Mouse (Mus musculus): ENCODE measurements around the gene Rffl. TPM values are rescaled to one million over a fixed set of nuclear protein-coding genes. Genes with fewer than 3 reads are reported as not detected.

Gene Rffl
- polyA plus RNA-seq, 1 experiment from 2014 or later = 9.7 TPM

- WGBS = 54% methylated on average over 8 of the region's 8 CpGs
- Histone ChIP-seq H3K27me3 (replicated peaks; ENCODE audit: control insufficient read depth, insufficient read depth, low read length) (no peaks in the 10 kb centered on the region), H3K27ac (replicated peaks; ENCODE audit: low read depth, low read length) (no peak overlapping the region), H3K9ac (ENCODE audit: low read depth, low read length) (no peak overlapping the region), H3K4me1 (ENCODE audit: control insufficient read depth, insufficient read depth, low read length) (0 out of 2 replicates have a peak, but pooled peaks cover 5% of the 10 kb centered on the region), H3K9me3 (ENCODE audit: control insufficient read depth, low read length) (no peaks in the 10 kb centered on the region), H3K4me2 (ENCODE audit: low read depth, low read length) (no peak overlapping the region), H3K36me3 (ENCODE audit: control insufficient read depth, insufficient read depth, low read length) (peaks cover 69% of the 10 kb centered on the region), H3K4me3 (ENCODE audit: low read depth, low read length) (no peak overlapping the region)
- ATAC-seq (ENCODE audit: low read depth) (no peak), DNase-seq (ENCODE audit: low spot score) (no peak)
Observed at GRCm38 (mm10) chr11:82904952-82905351, 33.9 kb upstream of the Rffl start.

- Histone ChIP-seq H3K4me2 (ENCODE audit: low read depth, low read length) (no peak overlapping the region), H3K9ac (ENCODE audit: low read depth, low read length) (no peak overlapping the region), H3K36me3 (ENCODE audit: control insufficient read depth, insufficient read depth, low read length) (peaks cover 76% of the 10 kb centered on the region), H3K4me1 (ENCODE audit: control insufficient read depth, insufficient read depth, low read length) (no peaks in the 10 kb centered on the region), H3K27me3 (replicated peaks; ENCODE audit: control insufficient read depth, insufficient read depth, low read length) (no peaks in the 10 kb centered on the region), H3K4me3 (ENCODE audit: low read depth, low read length) (no peak overlapping the region), H3K9me3 (ENCODE audit: control insufficient read depth, low read length) (no peaks in the 10 kb centered on the region), H3K27ac (replicated peaks; ENCODE audit: low read depth, low read length) (no peak overlapping the region)
- peak; percentile 11 for DNase-seq (ENCODE audit: low spot score)
- no peak for ATAC-seq (ENCODE audit: low read depth)
- WGBS = 89% methylated on average over 20 of the region's 20 CpGs
Observed at GRCm38 (mm10) chr11:82901606-82902310, 30.7 kb upstream of the Rffl start.

GRCm38 (mm10) chr11:82899720-82900119, 28.7 kb upstream of the Rffl start:
- ATAC-seq (ENCODE audit: low read depth) = no peak
- no peaks in the 10 kb centered on the region for H3K4me1 ChIP-seq (ENCODE audit: control insufficient read depth, insufficient read depth, low read length)

GRCm38 (mm10) chr11:82897478-82897877, 26.5 kb upstream of the Rffl start:
- H3K9me3 ChIP-seq (ENCODE audit: control insufficient read depth, low read length) = no peaks in the 10 kb centered on the region

More at GRCm38 (mm10) chr11:82899720-82900119, 28.7 kb upstream of the Rffl start:
- Histone ChIP-seq H3K4me3 (ENCODE audit: low read depth, low read length) (no peak overlapping the region), H3K27me3 (replicated peaks; ENCODE audit: control insufficient read depth, insufficient read depth, low read length) (no peaks in the 10 kb centered on the region), H3K36me3 (ENCODE audit: control insufficient read depth, insufficient read depth, low read length) (peaks cover 56% of the 10 kb centered on the region), H3K9ac (ENCODE audit: low read depth, low read length) (no peak overlapping the region), H3K9me3 (ENCODE audit: control insufficient read depth, low read length) (no peaks in the 10 kb centered on the region), H3K4me2 (ENCODE audit: low read depth, low read length) (no peak overlapping the region), H3K27ac (replicated peaks; ENCODE audit: low read depth, low read length) (no peak overlapping the region)
- DNase-seq (ENCODE audit: low spot score) = no peak
- 91% methylated on average over 5 of the region's 5 CpGs for WGBS

GRCm38 (mm10) chr11:82891936-82892335, 20.9 kb upstream of the Rffl start, which contains the start of gene Fndc8:
Fndc8 (plus strand) TSS chr11:82892124.
- no peak within 1 kb of the TSS for H3K27ac ChIP-seq (replicated peaks; ENCODE audit: low read depth, low read length)
- no peak for DNase-seq (ENCODE audit: low spot score)
- H3K4me2 ChIP-seq (ENCODE audit: low read depth, low read length) = no peak within 1 kb of the TSS
- no peaks in the 10 kb centered on the region for H3K9me3 ChIP-seq (ENCODE audit: control insufficient read depth, low read length)
- H3K4me1 ChIP-seq (ENCODE audit: control insufficient read depth, insufficient read depth, low read length) = 0 out of 2 replicates have a peak, but pooled peaks cover 16% of the 10 kb centered on the region
- H3K27me3 ChIP-seq (replicated peaks; ENCODE audit: control insufficient read depth, insufficient read depth, low read length) = no peaks in the 10 kb centered on the region
- H3K4me3 ChIP-seq (ENCODE audit: low read depth, low read length) = no peak within 1 kb of the TSS
- H3K9ac ChIP-seq (ENCODE audit: low read depth, low read length) = no peak within 1 kb of the TSS; the same call in 1 of the 2 replicates
- WGBS = 60% methylated on average over 7 of the region's 7 CpGs
- ATAC-seq (ENCODE audit: low read depth) = no peak
- H3K36me3 ChIP-seq (ENCODE audit: control insufficient read depth, insufficient read depth, low read length) = no peaks in the 10 kb centered on the region

More at GRCm38 (mm10) chr11:82897478-82897877, 26.5 kb upstream of the Rffl start:
- Histone ChIP-seq H3K4me2 (ENCODE audit: low read depth, low read length) (no peak overlapping the region), H3K4me3 (ENCODE audit: low read depth, low read length) (no peak overlapping the region), H3K27me3 (replicated peaks; ENCODE audit: control insufficient read depth, insufficient read depth, low read length) (no peaks in the 10 kb centered on the region), H3K27ac (replicated peaks; ENCODE audit: low read depth, low read length) (no peak overlapping the region), H3K9ac (ENCODE audit: low read depth, low read length) (no peak overlapping the region), H3K36me3 (ENCODE audit: control insufficient read depth, insufficient read depth, low read length) (peaks cover 33% of the 10 kb centered on the region), H3K4me1 (ENCODE audit: control insufficient read depth, insufficient read depth, low read length) (no peaks in the 10 kb centered on the region)
- no peak for ATAC-seq (ENCODE audit: low read depth)
- WGBS = 81% methylated on average over 10 of the region's 10 CpGs
- no peak for DNase-seq (ENCODE audit: low spot score)

- WGBS = 0% methylated on average over 25 of the region's 26 CpGs
Observed at GRCm38 (mm10) chr11:82890342-82890762, 19.3 kb upstream of the Rffl start, which contains the start of gene Rad51d. Rad51d (minus strand) TSS chr11:82890614.

GRCm38 (mm10) chr11:82889524-82890341, 18.7 kb upstream of the Rffl start:
- Histone ChIP-seq H3K9ac (ENCODE audit: low read depth, low read length) (peak overlapping the region; percentile 81), H3K27me3 (replicated peaks; ENCODE audit: control insufficient read depth, insufficient read depth, low read length) (no peaks in the 10 kb centered on the region), H3K9me3 (ENCODE audit: control insufficient read depth, low read length) (no peaks in the 10 kb centered on the region), H3K36me3 (ENCODE audit: control insufficient read depth, insufficient read depth, low read length) (no peaks in the 10 kb centered on the region), H3K4me3 (ENCODE audit: low read depth, low read length) (peak overlapping the region; percentile 66), H3K27ac (replicated peaks; ENCODE audit: low read depth, low read length) (peak overlapping the region; percentile 52; the same call in 1 of the 2 replicates), H3K4me2 (ENCODE audit: low read depth, low read length) (peak overlapping the region; percentile 90), H3K4me1 (ENCODE audit: control insufficient read depth, insufficient read depth, low read length) (0 out of 2 replicates have a peak, but pooled peaks cover 16% of the 10 kb centered on the region)
- peak; percentile 72 for ATAC-seq (ENCODE audit: low read depth)
- WGBS = 5% methylated on average over 29 of the region's 31 CpGs
- peak; percentile 36 for DNase-seq (ENCODE audit: low spot score)

More at GRCm38 (mm10) chr11:82890342-82890762, 19.3 kb upstream of the Rffl start, which contains the start of gene Rad51d:
- ATAC-seq (ENCODE audit: low read depth) (peak; percentile 91), DNase-seq (ENCODE audit: low spot score) (peak; percentile 96)
- Histone ChIP-seq H3K9me3 (ENCODE audit: control insufficient read depth, low read length) (no peaks in the 10 kb centered on the region), H3K27me3 (replicated peaks; ENCODE audit: control insufficient read depth, insufficient read depth, low read length) (no peaks in the 10 kb centered on the region), H3K36me3 (ENCODE audit: control insufficient read depth, insufficient read depth, low read length) (no peaks in the 10 kb centered on the region), H3K4me1 (ENCODE audit: control insufficient read depth, insufficient read depth, low read length) (0 out of 2 replicates have a peak, but pooled peaks cover 16% of the 10 kb centered on the region), H3K4me2 (ENCODE audit: low read depth, low read length) (peak within 1 kb of the TSS; percentile 90), H3K9ac (ENCODE audit: low read depth, low read length) (peak within 1 kb of the TSS; percentile 81), H3K27ac (replicated peaks; ENCODE audit: low read depth, low read length) (peak within 1 kb of the TSS; percentile 52; the same call in 1 of the 2 replicates), H3K4me3 (ENCODE audit: low read depth, low read length) (peak within 1 kb of the TSS; percentile 66)

- Histone ChIP-seq H3K27ac (replicated peaks; ENCODE audit: low read depth, low read length) (no peak overlapping the region), H3K36me3 (ENCODE audit: control insufficient read depth, insufficient read depth, low read length) (no peaks in the 10 kb centered on the region), H3K4me2 (ENCODE audit: low read depth, low read length) (0 out of 2 replicates have a peak overlapping the region, but pooled peaks have one; percentile 7), H3K4me3 (ENCODE audit: low read depth, low read length) (no peak overlapping the region), H3K27me3 (replicated peaks; ENCODE audit: control insufficient read depth, insufficient read depth, low read length) (no peaks in the 10 kb centered on the region), H3K4me1 (ENCODE audit: control insufficient read depth, insufficient read depth, low read length) (0 out of 2 replicates have a peak, but pooled peaks cover 16% of the 10 kb centered on the region), H3K9ac (ENCODE audit: low read depth, low read length) (peak overlapping the region; percentile 81; the same call in 1 of the 2 replicates), H3K9me3 (ENCODE audit: control insufficient read depth, low read length) (no peaks in the 10 kb centered on the region)
- WGBS = 60% methylated on average over 10 of the region's 10 CpGs
- DNase-seq (ENCODE audit: low spot score) (no peak), ATAC-seq (ENCODE audit: low read depth) (no peak)
Observed at GRCm38 (mm10) chr11:82888491-82888946, 17.5 kb upstream of the Rffl start.

Data from embryonic facial prominence, embryonic 14.5 days (tissue).